Mouse (Mus musculus): Measurements from ENCODE around the gene Guk1. TPM values are rescaled to one million over a fixed set of nuclear protein-coding genes. Genes with fewer than 3 reads are reported as not detected.
A peak's percentile ranks its signal among the peaks of the same experiment; 100 is the strongest.

Guk1 gene
- total RNA-seq, 4 experiments from 2014 or later: 112 to 142 (median 128) TPM

DNA sequence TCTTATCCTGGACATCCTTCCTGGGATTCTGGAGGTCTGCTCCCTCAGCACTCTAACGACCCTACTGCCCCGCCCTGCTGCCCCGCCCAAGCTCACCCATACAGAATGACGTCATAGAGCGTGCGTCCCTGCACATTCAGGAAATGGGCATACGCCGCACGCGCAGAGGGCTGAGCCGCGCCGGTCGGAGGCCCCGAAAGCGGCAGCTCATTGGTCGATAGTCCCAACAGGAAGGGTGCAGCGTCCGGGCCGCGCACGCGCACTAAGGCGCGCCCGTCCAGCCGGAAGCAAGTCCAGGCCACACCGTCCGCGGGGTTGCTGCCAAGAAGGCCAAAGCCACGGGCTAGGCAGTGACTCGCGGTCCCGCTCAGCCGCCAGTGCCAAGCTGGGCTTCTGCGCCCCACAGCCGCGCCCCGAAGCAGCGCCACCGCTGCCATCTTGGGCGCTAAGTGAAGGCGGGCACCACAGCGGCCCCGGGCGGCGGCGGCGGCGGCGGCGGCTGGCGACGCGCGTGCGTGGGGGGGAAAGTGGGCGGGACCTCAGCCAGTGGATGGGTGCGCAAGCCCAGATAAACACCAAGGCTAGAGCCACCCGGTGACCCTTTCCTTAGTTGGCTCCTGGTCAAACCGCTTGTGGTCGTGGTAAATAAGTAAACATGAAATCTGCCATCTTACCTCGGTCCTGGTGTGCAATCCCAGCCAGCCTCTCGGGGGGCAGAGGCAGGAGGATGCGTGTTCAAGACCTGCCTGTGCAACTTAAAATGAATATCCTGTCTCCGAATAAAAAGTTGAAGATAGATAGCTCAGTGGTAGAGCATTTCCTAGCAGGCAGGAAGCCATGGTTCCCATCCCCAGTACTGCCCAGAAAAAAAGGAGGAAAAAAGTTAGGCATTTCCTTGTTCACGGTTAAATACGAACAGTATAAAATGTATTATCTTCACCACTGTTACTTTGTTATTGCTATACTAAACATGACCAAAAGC lies 28.5 kb downstream of the Guk1 start, which contains the start of gene Iba57:
Gene Iba57, minus strand, starts transcription at position 485 of the 982 bp plus-strand sequence.
- peak; percentile 99 for DNase-seq (ENCODE audit: low spot score)

DNA sequence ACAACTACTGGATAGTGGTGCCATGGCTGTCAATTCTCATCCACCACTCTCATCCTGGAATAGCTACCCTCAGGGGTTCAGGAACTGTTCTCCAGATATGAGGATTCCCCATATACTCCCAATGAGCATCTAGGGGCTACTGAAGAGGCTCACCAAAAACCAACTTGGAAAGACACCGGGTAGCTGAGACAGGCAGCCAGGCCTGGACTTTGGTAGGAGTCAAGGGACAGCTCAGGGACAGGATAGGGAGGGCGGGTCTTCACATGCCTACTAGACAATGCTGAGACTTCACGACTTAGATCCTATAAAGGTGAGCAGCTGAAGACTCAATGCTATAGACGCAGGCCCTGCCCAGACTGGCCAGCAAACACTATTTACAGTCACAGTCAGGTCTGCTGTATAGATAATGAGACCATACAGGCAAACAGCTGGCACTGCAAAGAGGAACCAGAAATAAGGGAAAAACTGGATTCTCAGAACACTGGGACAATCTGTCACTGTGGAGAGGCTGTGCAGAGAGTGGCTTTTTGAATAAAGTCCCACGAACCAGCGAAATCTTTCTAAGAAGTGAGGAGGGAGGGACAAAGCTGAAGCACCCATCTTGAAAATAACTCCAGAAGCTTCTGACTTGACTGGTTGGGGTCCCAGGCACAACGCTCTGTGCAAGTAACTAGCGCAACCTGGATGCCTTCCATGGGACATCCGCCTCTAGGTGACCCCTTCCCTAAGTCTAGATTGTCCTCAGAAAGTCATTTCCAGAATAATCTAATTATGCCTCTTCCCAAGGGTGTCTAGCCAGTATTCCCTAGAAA lies 29.4 kb downstream of the Guk1 start:
- no peak for DNase-seq (ENCODE audit: low spot score)

DNA sequence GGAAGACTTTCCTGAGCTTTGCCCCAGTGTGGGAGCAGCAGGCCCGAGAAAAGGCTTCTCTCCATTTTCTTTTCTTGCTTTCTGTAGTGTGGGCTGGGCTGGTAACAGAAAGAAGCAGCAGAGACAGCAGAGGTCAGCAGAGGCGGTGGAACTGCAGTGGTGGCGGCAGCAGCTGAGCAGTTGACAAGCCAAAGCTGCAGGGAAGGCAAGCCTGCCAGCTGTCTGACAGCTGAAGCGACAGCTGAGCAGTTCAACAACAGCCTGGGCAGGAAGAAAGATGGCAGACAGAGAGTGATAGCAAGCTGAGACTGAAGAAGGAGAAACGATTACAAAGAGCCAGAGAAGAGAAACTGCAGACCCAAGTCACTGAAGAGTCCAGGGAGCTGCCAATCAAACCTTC lies 30.6 kb downstream of the Guk1 start:
- no peak for DNase-seq (ENCODE audit: low spot score)

DNA sequence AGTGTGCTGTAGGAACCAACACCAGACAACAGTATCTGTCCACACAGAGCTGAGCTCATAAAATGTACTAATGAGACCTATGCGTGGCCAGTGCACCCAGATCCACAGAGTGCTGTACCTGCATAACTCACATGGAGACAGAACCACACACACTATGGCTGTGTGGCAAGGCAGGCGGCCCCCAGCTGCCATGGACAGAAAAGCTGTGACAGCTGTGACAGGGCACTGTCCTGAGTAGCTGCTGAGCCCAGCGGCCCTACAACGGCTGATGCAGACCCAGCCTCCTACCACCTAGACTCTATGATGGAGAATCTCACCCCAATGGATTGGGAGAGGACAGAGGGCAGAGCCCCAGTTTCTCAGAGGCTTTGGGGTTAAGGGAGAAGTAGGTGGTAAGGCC lies 32.5 kb downstream of the Guk1 start:
- no peak for DNase-seq (ENCODE audit: low spot score)

DNA sequence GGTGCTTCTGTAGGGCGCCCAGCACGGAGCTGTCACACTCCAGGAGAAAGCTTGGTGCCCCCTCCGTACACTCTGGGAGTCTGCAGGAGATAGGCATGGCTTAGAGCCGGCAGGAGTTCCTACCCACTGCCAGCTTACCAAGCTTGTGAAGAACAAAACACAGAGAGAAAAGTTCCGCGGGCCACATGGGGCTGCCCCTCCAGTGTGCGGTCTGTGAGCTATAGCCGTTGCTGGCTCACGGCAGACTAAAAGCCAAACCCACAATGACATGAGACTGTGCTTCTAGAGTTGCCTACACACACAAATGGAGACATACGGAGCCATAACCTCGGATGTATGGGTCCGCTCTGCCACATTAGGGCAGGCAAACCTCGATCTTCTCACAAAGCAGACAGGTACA lies 32.9 kb downstream of the Guk1 start:
- DNase-seq (ENCODE audit: low spot score): no peak

DNA sequence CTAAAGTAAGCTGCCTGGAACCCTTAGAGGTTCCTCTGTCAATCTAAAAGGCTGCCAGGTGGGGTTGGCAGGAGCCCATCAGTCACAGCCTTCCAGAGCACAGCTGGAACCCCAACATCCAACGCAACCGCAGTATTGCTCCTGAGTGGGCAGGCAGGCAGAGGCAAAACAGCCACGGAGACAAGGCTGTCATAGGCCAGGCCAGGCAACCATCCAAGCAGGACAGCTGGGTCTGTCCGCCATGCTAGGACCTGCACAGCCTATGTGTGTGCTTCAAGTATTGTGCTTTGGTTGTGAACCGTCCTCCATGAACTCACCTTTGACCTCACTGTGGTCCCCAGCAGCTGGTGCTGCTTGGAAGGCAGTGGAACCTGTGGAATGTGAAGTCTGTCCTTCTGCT lies 36.1 kb downstream of the Guk1 start:
- DNase-seq (ENCODE audit: low spot score): no peak

DNA sequence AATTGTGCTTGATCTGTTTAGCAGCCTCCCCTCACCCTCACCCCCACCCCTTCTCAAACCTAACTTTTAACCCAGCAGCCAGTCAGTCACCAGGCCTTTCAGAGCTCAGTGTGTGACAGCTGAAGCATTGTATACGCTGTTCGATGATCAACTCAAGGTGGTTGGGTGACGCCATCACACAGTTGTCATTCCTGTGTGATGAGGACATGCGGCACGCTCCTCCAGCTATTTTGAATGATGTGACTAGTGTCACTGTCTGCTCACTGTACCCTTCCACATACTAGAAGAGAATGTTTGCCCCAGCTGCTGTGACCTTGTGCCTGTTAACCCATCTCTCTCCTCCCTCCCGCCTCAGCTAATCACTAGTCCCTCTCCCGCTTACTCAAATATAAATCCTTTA lies 37.8 kb downstream of the Guk1 start:
- no peak for DNase-seq (ENCODE audit: low spot score)

DNA sequence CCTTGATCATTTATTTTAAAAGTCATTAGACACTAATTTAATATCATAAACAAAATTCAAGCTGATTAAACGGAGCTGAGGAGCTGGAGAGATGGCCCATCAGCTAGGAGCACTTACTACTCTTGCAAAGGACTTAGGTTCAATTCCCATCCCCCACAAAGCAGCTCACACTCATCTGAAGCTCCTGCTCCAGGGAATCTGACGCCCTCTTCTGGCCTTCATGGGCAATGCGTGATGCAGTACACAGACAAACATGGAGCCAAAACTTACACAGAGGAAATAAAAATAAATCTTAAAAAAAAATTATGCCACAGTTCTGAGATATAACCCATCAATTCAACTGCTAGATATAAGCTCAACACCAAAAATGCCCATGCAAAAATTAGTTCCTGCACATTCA lies 40.3 kb downstream of the Guk1 start:
- no peak for DNase-seq (ENCODE audit: low spot score)

DNA sequence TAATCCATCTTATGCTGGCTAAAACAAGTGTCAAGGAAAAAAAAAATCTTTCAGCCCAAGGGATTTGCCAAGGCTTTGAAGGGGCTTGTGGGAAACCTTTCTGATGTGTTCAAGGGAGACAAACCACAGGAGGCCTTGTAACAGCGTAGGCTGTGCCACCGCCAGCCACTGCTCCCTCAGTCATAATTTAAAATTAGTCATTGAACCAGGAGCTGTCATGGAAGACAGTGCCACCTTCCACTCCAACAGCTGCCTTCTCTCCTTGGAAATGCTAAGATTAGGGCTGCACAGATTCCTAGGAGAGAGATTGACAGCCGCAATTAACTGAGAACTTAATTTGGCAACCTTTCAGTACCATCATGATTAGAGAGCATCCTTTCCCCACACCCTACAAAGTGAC lies 42.7 kb downstream of the Guk1 start:
- DNase-seq (ENCODE audit: low spot score): no peak

DNA sequence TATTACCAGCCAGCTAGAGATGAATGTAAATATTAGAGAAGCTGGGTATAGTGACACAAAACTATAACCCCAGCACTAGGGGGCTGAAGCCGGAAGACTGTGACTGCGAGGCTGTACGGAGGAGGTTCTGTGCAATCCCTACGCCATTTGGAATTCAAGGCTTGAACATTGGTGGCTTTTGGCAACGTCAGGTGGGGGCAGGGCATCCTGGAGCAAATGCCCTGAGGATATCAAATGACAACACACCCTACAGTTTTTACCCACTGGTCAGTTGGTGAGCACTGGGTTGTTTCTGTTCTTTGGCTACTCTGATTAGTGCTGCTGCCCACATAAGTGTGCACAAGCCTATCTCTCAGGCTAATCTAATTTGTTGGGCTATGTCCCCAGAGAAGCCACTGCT lies 49.0 kb downstream of the Guk1 start:
- no peak for DNase-seq (ENCODE audit: low spot score)

DNA sequence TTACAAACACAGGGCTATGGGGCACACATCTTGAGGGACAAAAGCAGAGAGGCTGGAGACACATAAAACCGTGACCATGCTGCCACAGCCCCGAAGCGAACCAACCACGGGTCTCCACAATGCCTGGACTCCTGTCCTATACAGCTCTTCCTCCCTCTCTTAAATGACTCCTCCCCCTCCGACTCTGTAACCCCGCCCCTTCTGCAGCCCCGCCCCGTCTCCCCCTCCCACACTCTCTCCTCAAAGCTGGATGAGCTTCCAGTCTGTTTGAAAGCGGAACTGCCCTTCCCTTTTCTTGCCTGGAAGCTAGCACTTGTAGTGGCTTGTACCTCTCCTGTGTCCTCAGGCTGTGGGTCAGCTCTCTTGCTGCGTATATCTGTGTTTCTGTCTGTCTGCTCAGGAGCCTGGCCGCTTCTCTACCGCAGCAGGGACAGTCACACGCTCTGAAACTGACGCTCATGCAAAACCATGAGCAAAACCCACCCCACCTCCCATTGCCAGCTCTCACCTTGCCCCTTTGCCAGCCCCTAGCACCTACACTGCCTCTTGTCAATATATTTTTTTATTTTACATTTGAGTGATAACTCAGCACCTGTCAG lies 50.1 kb downstream of the Guk1 start:
- no peak for DNase-seq (ENCODE audit: low spot score)

DNA sequence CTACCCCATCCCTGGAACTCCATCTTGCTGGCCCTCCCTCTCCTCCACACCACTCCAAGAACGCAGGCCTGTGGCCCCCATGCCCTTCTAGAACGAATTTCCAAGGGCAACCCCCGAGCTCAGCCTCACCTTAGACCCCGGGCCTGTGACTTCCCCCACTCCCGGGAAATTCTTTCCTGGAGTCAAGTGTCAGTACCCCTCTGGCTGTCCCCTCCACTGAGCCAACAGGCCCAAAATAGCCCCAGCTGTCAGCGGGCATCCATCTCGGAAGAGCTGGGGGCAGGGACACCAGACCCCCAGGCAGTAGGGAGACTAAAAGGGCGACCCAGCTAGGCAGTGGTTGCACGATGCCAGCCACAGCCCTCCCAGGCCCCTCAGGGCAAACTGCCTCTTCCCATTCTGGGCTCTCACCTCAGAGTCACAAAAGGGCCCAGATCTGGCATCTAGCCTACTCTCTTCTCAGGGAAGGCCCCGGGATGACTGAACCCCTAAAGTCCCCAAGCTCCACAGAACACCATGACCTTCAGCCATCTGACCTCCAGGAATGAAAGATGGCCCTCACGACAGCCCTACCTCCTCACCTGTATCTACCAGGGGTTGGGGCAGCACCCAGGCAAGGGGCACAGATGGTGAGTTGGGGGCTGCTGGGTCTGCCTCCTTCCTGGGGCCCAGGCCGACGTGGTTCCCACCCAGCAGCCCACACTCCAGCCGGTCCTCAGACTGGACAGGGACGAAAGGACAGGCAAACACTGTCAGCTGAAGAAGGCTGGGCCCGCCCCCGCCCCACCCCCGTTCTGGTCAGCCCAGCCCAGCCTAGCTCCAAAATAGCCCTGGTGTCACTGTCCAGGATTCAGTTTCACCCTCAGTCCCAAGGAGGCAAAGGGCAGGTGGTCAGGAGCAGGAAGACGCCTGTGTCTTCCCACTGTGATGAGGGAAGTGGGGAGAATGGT lies 53.2 kb downstream of the Guk1 start:
- no peak for DNase-seq (ENCODE audit: low spot score)

DNA sequence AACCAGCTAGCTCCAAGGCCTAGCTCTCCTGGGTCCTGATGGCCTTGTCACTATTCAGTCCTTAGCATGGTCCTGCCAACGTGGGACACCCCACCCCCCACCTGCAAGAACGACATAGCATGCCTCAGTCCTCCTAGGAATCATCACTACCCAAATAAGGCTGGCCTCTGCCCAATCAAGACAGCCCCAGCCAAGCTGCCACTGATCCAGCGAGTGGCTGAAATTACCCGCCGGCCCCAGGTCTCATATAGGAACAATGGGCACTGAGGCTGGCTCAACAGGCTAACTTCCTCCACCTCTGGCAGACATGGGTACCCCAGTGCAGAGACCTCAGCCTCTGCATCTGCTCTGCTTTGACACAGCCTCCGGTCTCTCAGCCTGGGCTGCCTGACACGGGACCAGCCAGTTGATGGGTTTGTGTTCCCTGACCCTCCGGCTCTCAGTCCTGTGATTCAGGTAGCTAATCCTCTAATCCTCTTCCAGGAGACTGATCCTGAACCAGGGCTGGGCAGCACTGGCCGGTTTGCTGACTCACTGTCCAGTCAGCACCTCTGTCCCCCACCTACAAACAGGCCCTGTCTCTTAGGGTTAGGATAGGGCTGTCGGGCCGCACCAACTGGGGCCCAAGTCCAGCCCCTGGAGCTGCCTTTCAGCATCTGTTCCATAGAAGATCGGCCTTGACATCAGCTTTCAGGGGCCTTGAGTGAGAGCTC lies 54.9 kb downstream of the Guk1 start:
- DNase-seq (ENCODE audit: low spot score): no peak

DNA sequence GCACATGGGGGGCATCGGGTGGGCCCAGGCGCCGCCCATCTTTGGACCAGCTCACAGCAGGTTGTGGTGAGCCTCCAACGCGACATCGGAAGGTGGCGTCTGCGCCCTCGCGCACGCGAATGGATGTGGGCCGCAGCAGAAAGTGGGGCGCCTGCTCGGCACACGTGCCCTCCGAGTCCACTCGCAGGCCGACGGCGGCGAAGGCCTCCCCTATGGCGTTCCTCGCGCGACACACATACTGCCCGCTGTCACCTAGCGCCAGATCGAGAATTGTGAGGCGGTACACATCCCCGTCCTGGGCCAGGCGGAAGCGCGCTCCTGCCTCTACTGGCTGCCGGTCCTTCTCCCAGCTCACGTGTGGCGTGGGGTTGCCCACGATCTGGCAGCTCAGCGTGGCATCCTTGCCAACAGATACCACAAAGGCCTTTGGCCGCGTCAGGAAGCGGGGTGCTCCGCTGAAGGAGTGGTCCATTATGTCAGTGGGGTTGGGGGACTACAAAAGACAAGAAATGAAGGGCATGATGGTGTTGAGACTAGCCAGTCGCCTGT lies 56.0 kb downstream of the Guk1 start, which contains the start of gene Obscn:
Gene Obscn, minus strand, starts transcription at position 499 of the 549 bp plus-strand sequence.
- no peak for DNase-seq (ENCODE audit: low spot score)

DNA sequence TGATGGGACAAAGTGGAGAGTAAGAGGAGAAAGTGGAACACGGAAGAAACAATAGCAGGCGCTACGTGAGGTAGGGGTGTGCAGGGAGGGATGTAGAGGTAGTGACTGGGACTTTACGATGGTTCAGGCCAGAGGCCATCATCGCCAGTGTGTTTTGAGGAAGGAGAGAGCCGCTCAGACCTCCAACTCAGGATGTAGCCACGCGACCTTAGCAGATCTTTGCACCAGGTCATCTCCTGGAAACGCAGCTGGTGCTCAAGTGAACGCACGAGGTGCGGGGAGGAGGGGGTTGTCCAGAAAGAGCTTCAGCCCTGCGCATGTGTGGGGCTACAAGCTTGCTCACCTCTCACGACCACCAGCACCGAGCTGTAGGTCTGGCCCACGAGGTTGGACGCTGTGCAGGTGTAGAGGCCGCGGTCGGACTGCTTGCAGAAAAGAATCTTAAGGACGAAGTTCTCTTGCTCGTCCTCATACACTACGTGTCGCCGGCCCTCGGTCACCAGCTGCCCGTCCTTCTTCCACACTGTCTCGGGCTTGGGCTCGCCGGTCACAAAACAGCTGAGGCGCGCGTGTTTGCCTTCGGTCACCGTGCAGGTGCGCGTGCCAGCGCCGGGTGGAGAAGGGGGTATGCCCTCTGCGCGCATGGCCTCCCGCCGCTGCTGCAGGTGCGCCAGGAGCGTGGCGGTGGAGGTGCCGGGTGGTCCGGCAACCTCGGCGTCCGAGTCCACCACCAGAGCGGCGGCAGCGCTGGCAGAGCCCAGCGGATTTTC lies 56.8 kb downstream of the Guk1 start:
- DNase-seq (ENCODE audit: low spot score): no peak

DNA sequence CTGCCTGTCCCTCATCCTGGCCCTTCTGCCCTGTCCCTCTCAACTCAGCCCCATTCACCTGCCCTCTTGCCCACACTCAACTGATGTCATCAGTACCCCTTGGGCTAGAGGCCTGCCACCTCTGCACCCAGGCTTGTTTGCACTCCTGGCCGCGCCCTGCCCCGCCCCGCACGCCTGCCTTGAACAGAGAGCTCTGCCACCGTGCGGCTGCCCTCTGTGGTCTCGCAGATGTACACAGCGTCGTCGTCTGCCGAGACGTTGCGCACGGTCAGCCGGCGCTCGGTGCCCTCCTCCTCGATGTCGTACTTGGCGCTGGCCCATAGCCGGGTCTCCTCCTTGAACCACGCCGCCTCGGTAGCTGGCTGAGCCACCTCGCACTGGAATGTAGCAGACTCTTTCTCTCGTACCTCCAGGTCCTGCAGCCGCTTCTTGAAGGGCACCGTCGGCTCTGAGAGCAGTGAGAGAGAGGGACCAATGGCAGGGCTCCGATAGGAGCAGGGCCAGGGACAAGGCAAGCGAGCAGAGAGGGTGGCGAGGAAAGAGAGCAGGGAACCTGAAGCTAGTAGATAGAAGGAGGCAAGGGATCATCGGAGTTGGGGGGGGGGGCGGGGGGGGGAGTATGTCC lies 57.5 kb downstream of the Guk1 start:
- DNase-seq (ENCODE audit: low spot score): no peak
